Mouse (Mus musculus) kidney, postnatal 0 days (tissue): ENCODE measurements around the gene Gm5475. TPM values are rescaled to one million over a fixed set of nuclear protein-coding genes. Genes with fewer than 3 reads are reported as not detected.

Experiments
- ATAC-seq: fragments of 200-750 bp; cut with Nextera tagmentation; replicated peaks from 2 replicates; pipeline ENCODE4 v1.8.0; 2017; ENCODE audit warnings: low read depth, moderate number of reproducible peaks, moderate TSS enrichment, moderate library complexity; ENCODE audit not compliant: low FRiP score
- DNase-seq: peaks from one replicate; pipeline ENCODE4 v3.0.0-alpha.2; 2016; ENCODE audit warnings: low spot score
- H3K27ac ChIP-seq: fragments of 300-500 bp; sonication (generic); 2 replicates; pipeline ENCODE4 v1.5.1; 2014; ENCODE audit warnings: mild to moderate bottlenecking
- H3K27me3 ChIP-seq: fragments of 300-500 bp; sonication (generic); 2 replicates; pipeline ENCODE4 v1.6.1; 2014; ENCODE audit warnings: low read length, mixed read lengths; ENCODE audit not compliant: insufficient read depth
- H3K36me3 ChIP-seq: fragments of 300-500 bp; sonication (generic); 2 replicates; pipeline ENCODE4 v1.6.1; 2014; ENCODE audit warnings: low read length, mixed read lengths; ENCODE audit not compliant: insufficient read depth
- H3K4me1 ChIP-seq: fragments of 300-500 bp; sonication (generic); replicated peaks from 2 replicates; pipeline ENCODE4 v1.6.1; 2014; ENCODE audit warnings: antibody characterized with exemption, low read length, mixed read lengths; ENCODE audit not compliant: insufficient read depth
- H3K4me2 ChIP-seq: fragments of 300-500 bp; sonication (generic); 2 replicates; pipeline ENCODE4 v1.6.1; 2014; ENCODE audit warnings: mild to moderate bottlenecking, low read length, moderate library complexity, mixed read lengths
- H3K4me3 ChIP-seq: fragments of 300-500 bp; sonication (generic); replicated peaks from 2 replicates; pipeline ENCODE4 v1.5.1; 2014; ENCODE audit warnings: low read depth, low read length
- H3K9ac ChIP-seq: fragments of 300-500 bp; sonication (generic); 2 replicates; pipeline ENCODE4 v1.6.1; 2014; ENCODE audit warnings: low read depth, low read length
- H3K9me3 ChIP-seq: fragments of 300-500 bp; sonication (generic); replicated peaks from 2 replicates; pipeline ENCODE4 v1.6.1; 2016; ENCODE audit warnings: low read length, inconsistent platforms, mixed read lengths
- CTCF ChIP-seq: IDR thresholded peaks from 2 replicates; pipeline ENCODE4 v1.5.1; 2016; ENCODE audit warnings: antibody characterized with exemption, low read depth, mild to moderate bottlenecking, moderate library complexity
- WGBS: fragments of 180-500 bp; shearing (Covaris S2); extraction: QIAGEN DNeasy Blood & Tissue Kit; methylation state at CpG from one replicate; pipeline ENCODE4 v1.1.7; 2014; 5-methylcytosine and 5-hydroxymethylcytosine counted together
- polyA plus RNA-seq: library from polyadenylated mRNA; unstranded; fragments of >200 nt; fragmentation: Nextera tagmentation; extraction: Ambion mirVana; gene quantifications from 2 replicates; pipeline ENCODE4 v1.2.1, GENCODE M21; 2015

Gm5475 gene
- polyA plus RNA-seq, 1 experiment from 2014 or later: 1.5 TPM

GRCm38 (mm10) chr15:100422899-100423860, 1.2 kb downstream of the Gm5475 start:
- Histone ChIP-seq H3K36me3 (no peaks in the 10 kb centered on the region), H3K4me3 (peak overlapping the region; percentile 86), H3K9me3 (no peaks in the 10 kb centered on the region), H3K4me1 (peaks cover 17% of the 10 kb centered on the region; the same call in 1 of the 2 replicates), H3K9ac (peak overlapping the region; percentile 88), H3K27me3 (no peaks in the 10 kb centered on the region), H3K4me2 (peak overlapping the region; percentile 96), H3K27ac (peak overlapping the region; percentile 72)
- DNase-seq (peak; percentile 98), ATAC-seq (peak; percentile 94)
- no peak for TF ChIP-seq CTCF
- 1% methylated on average over 57 of the region's 65 CpGs for WGBS

- Histone ChIP-seq H3K4me3 (peak overlapping the region; percentile 86), H3K36me3 (no peaks in the 10 kb centered on the region), H3K4me2 (peak overlapping the region; percentile 96), H3K9ac (no peak overlapping the region), H3K27ac (peak overlapping the region; percentile 63), H3K9me3 (no peaks in the 10 kb centered on the region), H3K27me3 (no peaks in the 10 kb centered on the region), H3K4me1 (peaks cover 17% of the 10 kb centered on the region; the same call in 1 of the 2 replicates)
- DNase-seq (peak; percentile 58), ATAC-seq (no peak)
- peak; percentile 23; the same call in 1 of the 2 replicates for TF ChIP-seq CTCF
- WGBS: 4% methylated on average over 14 of the region's 14 CpGs
These were observed 2.0 kb downstream of the Gm5475 start for GRCm38 (mm10) chr15:100423916-100424315.

GRCm38 (mm10) chr15:100424396-100425122, 2.6 kb downstream of the Gm5475 start, which contains the start of gene Slc11a2:
Slc11a2 (minus strand) TSS chr15:100425072.
- ATAC-seq: 0 out of 2 replicates have a peak, but pooled peaks have one; percentile 41
- Histone ChIP-seq H3K27ac (peak within 1 kb of the TSS; percentile 63), H3K4me1 (peaks cover 14% of the 10 kb centered on the region; the same call in 1 of the 2 replicates)

GRCm38 (mm10) chr15:100428296-100428905, 6.5 kb downstream of the Gm5475 start:
- no peak for TF ChIP-seq CTCF
- Histone ChIP-seq H3K4me2 (no peak overlapping the region), H3K27me3 (no peaks in the 10 kb centered on the region), H3K9me3 (no peaks in the 10 kb centered on the region), H3K4me1 (no peaks in the 10 kb centered on the region; the same call in 1 of the 2 replicates), H3K4me3 (no peak overlapping the region), H3K36me3 (no peaks in the 10 kb centered on the region), H3K27ac (no peak overlapping the region), H3K9ac (no peak overlapping the region)
- 70% methylated on average over 13 of the region's 13 CpGs for WGBS
- DNase-seq: peak; percentile 91
- no peak for ATAC-seq

More at GRCm38 (mm10) chr15:100424396-100425122, 2.6 kb downstream of the Gm5475 start, which contains the start of gene Slc11a2:
- H3K9ac ChIP-seq: peak within 1 kb of the TSS; percentile 35; the same call in 1 of the 2 replicates
- H3K4me2 ChIP-seq: peak within 1 kb of the TSS; percentile 96
- H3K36me3 ChIP-seq: no peaks in the 10 kb centered on the region
- peak within 1 kb of the TSS; percentile 86 for H3K4me3 ChIP-seq
- peak; percentile 34 for DNase-seq
- no peaks in the 10 kb centered on the region for H3K27me3 ChIP-seq
- TF ChIP-seq CTCF: no peak
- 19% methylated on average over 17 of the region's 17 CpGs for WGBS
- H3K9me3 ChIP-seq: no peaks in the 10 kb centered on the region

GRCm38 (mm10) chr15:100429959-100430565, 8.1 kb downstream of the Gm5475 start:
- no peaks in the 10 kb centered on the region; the same call in 1 of the 2 replicates for H3K4me1 ChIP-seq
- ATAC-seq: 0 out of 2 replicates have a peak, but pooled peaks have one; percentile 25
- H3K27me3 ChIP-seq: no peaks in the 10 kb centered on the region
- H3K36me3 ChIP-seq: no peaks in the 10 kb centered on the region
- TF ChIP-seq CTCF: no peak
- DNase-seq: peak; percentile 49
- H3K9me3 ChIP-seq: no peaks in the 10 kb centered on the region
- no peak overlapping the region for H3K4me3 ChIP-seq
- WGBS: 48% methylated on average over 11 of the region's 11 CpGs
- no peak overlapping the region for H3K9ac ChIP-seq
- H3K27ac ChIP-seq: 0 out of 2 replicates have a peak overlapping the region, but pooled peaks have one; percentile 8
- H3K4me2 ChIP-seq: no peak overlapping the region
